Mouse (Mus musculus) embryonic fibroblast, embryonic 13.5 days (primary cell): ENCODE results near the gene Gm8265. TPM values are rescaled to one million over a fixed set of nuclear protein-coding genes. Genes with fewer than 3 reads are reported as not detected.
"Not testable (repeated sequence)": the region's sequence is repeated elsewhere in the genome, so short reads cannot be mapped to it uniquely, and the experiment has no call there.

Experiments
- H3K27ac ChIP-seq: 2 replicates; pipeline ENCODE4 v1.5.1; 2012; ENCODE audit warnings: low read length, control low read depth, inconsistent platforms; ENCODE audit not compliant: insufficient read depth
- H3K4me1 ChIP-seq: 2 replicates; pipeline ENCODE4 v1.6.1; 2011; ENCODE audit warnings: low read length; ENCODE audit not compliant: control insufficient read depth, insufficient read depth
- H3K4me3 ChIP-seq: 2 replicates; pipeline ENCODE4 v1.5.1; 2011; ENCODE audit warnings: mild to moderate bottlenecking, control low read depth, low read length; ENCODE audit not compliant: insufficient read depth
- polyA plus RNA-seq: library from polyadenylated mRNA; stranded (reverse); fragments of >200 nt; gene quantifications from 2 replicates; pipeline ENCODE4 v1.2.4, GENCODE M21; 2011; ENCODE audit warnings: low read depth; ENCODE audit not compliant: missing spikeins, insufficient read length

Gene Gm8265
- not detected in 2 replicates for polyA plus RNA-seq

GRCm38 (mm10) chr14:5632928-5633327 lies at the start of gene Gm8265:
Gm8265 (minus strand) TSS chr14:5633028.
- not testable (repeated sequence) for H3K4me1 ChIP-seq, H3K27ac ChIP-seq, H3K4me3 ChIP-seq

Other genes starting within 250 kb of the Gm8265 start
- gene Gm3500, start 244.0 kb downstream of the Gm8265 start, polyA plus RNA-seq, result not detected in 2 replicates
- not detected in 2 replicates for gene Gm3194, start 177.6 kb downstream of the Gm8265 start, polyA plus RNA-seq
- not detected in 2 replicates for gene Gm8246, start 155.2 kb downstream of the Gm8265 start, polyA plus RNA-seq
- gene Gm3187, start 148.8 kb downstream of the Gm8265 start, polyA plus RNA-seq, result not detected in 2 replicates
- not detected in 2 replicates for gene Gm3488, start 131.4 kb downstream of the Gm8265 start, polyA plus RNA-seq
- not detected in 2 replicates for gene Gm3532, start 94.5 kb downstream of the Gm8265 start, polyA plus RNA-seq
- not detected in 2 replicates for gene Gm9603, start 54.4 kb upstream of the Gm8265 start, polyA plus RNA-seq
- not detected in 2 replicates for gene Gm3373, start 108.5 kb upstream of the Gm8265 start, polyA plus RNA-seq
- not detected in 2 replicates for gene Gm3383, start 175.0 kb upstream of the Gm8265 start, polyA plus RNA-seq
- not detected in 2 replicates for gene Gm3424, start 197.3 kb upstream of the Gm8265 start, polyA plus RNA-seq
- gene Gm8237, start 247.4 kb upstream of the Gm8265 start, polyA plus RNA-seq, result not detected in 2 replicates